Mouse (Mus musculus) CH12.LX (cell line): ENCODE data around the gene Mfap2. TPM values are rescaled to one million over a fixed set of nuclear protein-coding genes. Genes with fewer than 3 reads are reported as not detected.

Experiments used
- DNase-seq: peaks from one replicate; pipeline ENCODE4 v3.0.0-alpha.2; 2013; ENCODE audit errors: extremely low read depth
- H3K27ac ChIP-seq: 2 replicates; pipeline ENCODE4 v1.5.1; 2012; ENCODE audit warnings: low read depth, mild to moderate bottlenecking, control low read depth, moderate library complexity; ENCODE audit not compliant: insufficient read depth
- H3K27me3 ChIP-seq: replicated peaks from 2 replicates; pipeline ENCODE3; 2012; ENCODE audit warnings: inconsistent platforms
- H3K36me3 ChIP-seq, 2 experiments: replicated peaks in 1 of 2; 2 replicates each; pipeline versions ENCODE3 to v1.6.1; 2012; ENCODE audit warnings: inconsistent platforms in 1 of 2, low read length in 1 of 2, mild to moderate bottlenecking in 1 of 2, mixed read lengths in 1 of 2, moderate library complexity in 1 of 2; ENCODE audit not compliant: control insufficient read depth in 1 of 2, insufficient read depth in 1 of 2
- H3K4me1 ChIP-seq, 2 experiments: 2 replicates each; pipeline ENCODE4 v1.6.1; 2012; ENCODE audit warnings: inconsistent platforms in 1 of 2, moderate library complexity in 1 of 2; ENCODE audit not compliant: insufficient read depth in 2 of 2, control insufficient read depth in 1 of 2
- H3K4me2 ChIP-seq: 2 replicates; pipeline ENCODE4 v1.6.1; 2012; ENCODE audit warnings: low read depth, mild to moderate bottlenecking, control low read depth; ENCODE audit not compliant: poor library complexity, insufficient read depth, severe bottlenecking
- H3K4me3 ChIP-seq, 3 experiments: fragments of 150-350 bp in 1 of 3; sonication (generic) in 1 of 3; replicated peaks in 1 of 3; 2 replicates each; pipeline versions ENCODE3 to v1.5.1; 2011 to 2012; ENCODE audit warnings: low read depth in 2 of 3, low read length in 2 of 3, mild to moderate bottlenecking in 2 of 3, moderate library complexity in 2 of 3, control low read depth in 1 of 3, improper control_type of control experiment in 1 of 3, inconsistent platforms in 1 of 3, mixed read lengths in 1 of 3; ENCODE audit not compliant: poor library complexity in 1 of 3
- H3K79me2 ChIP-seq: replicated peaks from 2 replicates; pipeline ENCODE4 v1.6.1; 2012; ENCODE audit warnings: mild to moderate bottlenecking, moderate library complexity; ENCODE audit not compliant: control insufficient read depth, poor library complexity, insufficient read depth, severe bottlenecking; ENCODE audit errors: extremely low read depth
- H3K9ac ChIP-seq: 2 replicates; pipeline ENCODE4 v1.6.1; 2012; ENCODE audit warnings: low read depth, mild to moderate bottlenecking, control low read depth, moderate library complexity; ENCODE audit not compliant: insufficient read depth
- H3K9me3 ChIP-seq: replicated peaks from 2 replicates; pipeline ENCODE3; 2012; ENCODE audit warnings: low read length, inconsistent platforms, mixed read lengths
- CHD1 ChIP-seq: IDR thresholded peaks from 2 replicates; pipeline ENCODE4 v1.6.1; 2012; ENCODE audit warnings: low read depth, low read length, improper control_type of control experiment, inconsistent platforms
- CTCF ChIP-seq, 2 experiments: IDR thresholded peaks in 1 of 2; conservative IDR thresholded peaks in 1 of 2; 2 replicates each; pipeline ENCODE4 v1.5.1; 2011 to 2012; ENCODE audit warnings: low read depth in 2 of 2, low read length in 2 of 2, improper control_type of control experiment in 1 of 2, inconsistent platforms in 1 of 2, mild to moderate bottlenecking in 1 of 2, moderate library complexity in 1 of 2
- EP300 ChIP-seq: IDR thresholded peaks from 2 replicates; pipeline ENCODE4 v1.6.1; 2011; ENCODE audit warnings: low read length, improper control_type of control experiment
- HCFC1 ChIP-seq: IDR thresholded peaks from 2 replicates; pipeline ENCODE4 v1.6.1; 2012; ENCODE audit warnings: low read depth, mild to moderate bottlenecking, inconsistent platforms, low read length, improper control_type of control experiment
- IRF4 ChIP-seq: IDR thresholded peaks from 2 replicates; pipeline ENCODE4 v1.6.1; 2014; ENCODE audit warnings: low read depth, mild to moderate bottlenecking, inconsistent platforms, low read length, improper control_type of control experiment
- JUND ChIP-seq: conservative IDR thresholded peaks from 2 replicates; pipeline ENCODE4 v1.6.1; 2011; ENCODE audit warnings: low read depth, low read length, improper control_type of control experiment
- KAT2A ChIP-seq: IDR thresholded peaks from 2 replicates; pipeline ENCODE4 v1.6.1; 2012; ENCODE audit warnings: low read length, improper control_type of control experiment, inconsistent platforms; ENCODE audit not compliant: insufficient replicate concordance
- MXI1 ChIP-seq: IDR thresholded peaks from 2 replicates; pipeline ENCODE4 v1.6.1; 2011; ENCODE audit warnings: mild to moderate bottlenecking, low read depth, low read length, improper control_type of control experiment
- NELFE ChIP-seq: IDR thresholded peaks from 2 replicates; pipeline ENCODE4 v1.6.1; 2011; ENCODE audit warnings: low read depth, low read length, improper control_type of control experiment
- PAX5 ChIP-seq: IDR thresholded peaks from 2 replicates; pipeline ENCODE4 v1.6.1; 2012; ENCODE audit warnings: low read length, inconsistent platforms, mixed read lengths
- POLR2A ChIP-seq: IDR thresholded peaks from 2 replicates; pipeline ENCODE4 v1.6.1; 2011; ENCODE audit warnings: low read depth, mild to moderate bottlenecking, improper control_type of control experiment, low read length
- POLR2AphosphoS2 ChIP-seq: IDR thresholded peaks from 2 replicates; pipeline ENCODE4 v1.6.1; 2011; ENCODE audit warnings: low read depth, low read length, improper control_type of control experiment
- SMC3 ChIP-seq: IDR thresholded peaks from 2 replicates; pipeline ENCODE4 v1.6.1; 2011; ENCODE audit warnings: low read depth, low read length, improper control_type of control experiment
- TBP ChIP-seq: conservative IDR thresholded peaks from 2 replicates; pipeline ENCODE4 v1.6.1; 2011; ENCODE audit warnings: low read depth, low read length, improper control_type of control experiment
- TCF12 ChIP-seq: IDR thresholded peaks from 2 replicates; pipeline ENCODE4 v1.6.1; 2014; ENCODE audit warnings: low read depth, mild to moderate bottlenecking, inconsistent platforms, low read length, improper control_type of control experiment
- USF1 ChIP-seq: IDR thresholded peaks from 2 replicates; pipeline ENCODE4 v1.6.1; 2014; ENCODE audit warnings: low read depth, mild to moderate bottlenecking, inconsistent platforms, low read length, improper control_type of control experiment
- USF2 ChIP-seq: conservative IDR thresholded peaks from 2 replicates; pipeline ENCODE4 v1.6.1; 2011; ENCODE audit warnings: low read depth, low read length, improper control_type of control experiment
- ZMIZ1 ChIP-seq: IDR thresholded peaks from 2 replicates; pipeline ENCODE4 v1.6.1; 2012; ENCODE audit warnings: low read depth, mild to moderate bottlenecking, inconsistent platforms, low read length, improper control_type of control experiment
- dilution Hi-C: fragments of 300-500 bp; cut with MboI; formaldehyde crosslinking; loops from 2 replicates; pipeline ENCODE4 v1.14.3; 2020; ENCODE audit warnings: low sequenced_read_pairs; ENCODE audit not compliant: extremely low pct_unique_long_range_greater_than_20kb, extremely low pct_ligation_motif_present
- in situ Hi-C: fragments of 300-500 bp; cut with MboI; formaldehyde crosslinking; loops from 3 replicates; pipeline ENCODE4 v1.14.3; 2019; ENCODE audit warnings: low sequenced_read_pairs, low pct_ligation_motif_present, low pct_unique_long_range_greater_than_20kb, mixed read lengths
- polyA plus RNA-seq: library from polyadenylated mRNA; unstranded; fragments of >175 nt; gene quantifications from 2 replicates; pipeline ENCODE4 v1.2.1, GENCODE M21; 2012; ENCODE audit warnings: low read depth; ENCODE audit not compliant: insufficient read length
- total RNA-seq, 2 experiments: library from RNA; depleted of rRNA; stranded (reverse); fragments of 300-350 nt in 1 of 2; fragments of >200 nt in 1 of 2; gene quantifications; 2 replicates each; pipeline ENCODE4 v1.2.3; 2012 to 2014

Gene Mfap2
- total and polyA plus RNA-seq, 3 experiments, result not detected

DNA sequence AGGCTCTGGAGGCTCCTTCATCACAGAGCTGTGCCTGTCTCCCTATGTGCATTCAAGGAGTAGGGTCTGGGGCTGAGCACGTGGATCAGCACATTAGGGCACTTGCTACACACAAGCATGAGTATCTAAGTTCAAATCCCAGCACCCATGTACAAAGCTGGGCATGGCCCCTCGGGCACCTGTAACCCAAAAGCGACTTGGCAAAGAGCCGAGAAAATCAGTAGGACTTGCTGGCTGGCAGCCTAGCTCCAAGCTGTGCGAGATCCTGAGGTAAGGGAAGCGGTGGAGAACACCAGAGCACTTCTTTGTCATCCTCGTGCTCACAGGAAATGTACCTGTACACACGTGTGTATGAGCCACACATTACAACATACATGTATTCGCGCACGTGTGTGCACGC, 42.2 kb downstream of the Mfap2 start:
- Histone ChIP-seq H3K9ac (no peak overlapping the region), H3K4me1 (peaks cover 4 to 21% of the 10 kb centered on the region in 2 experiments), H3K36me3 (peaks cover 0 to 45% of the 10 kb centered on the region in 2 experiments), H3K4me2 (no peak overlapping the region), H3K9me3 (no peaks in the 10 kb centered on the region), H3K79me2 (no peaks in the 10 kb centered on the region), H3K4me3 (no peak overlapping the region), H3K27me3 (no peaks in the 10 kb centered on the region), H3K27ac (no peak overlapping the region)
- DNase-seq, result no peak
- TF ChIP-seq MXI1 (no peak), SMC3 (no peak), NELFE (no peak), USF2 (no peak), CHD1 (no peak), TCF12 (no peak), KAT2A (no peak), POLR2A (no peak), PAX5 (no peak), JUND (no peak)
- dilution Hi-C loops, result no loop called here
- in situ Hi-C loops, result no loop called here

GRCm38 (mm10) chr4:141053138-141053537, 42.9 kb downstream of the Mfap2 start:
- dilution Hi-C loops (no loop called here), in situ Hi-C loops (no loop called here)
- TF ChIP-seq USF1 (no peak), CTCF (conservative IDR thresholded peaks at IDR 0.05 in 1 of 2, IDR thresholded peaks at IDR 0.05 in 1 of 2; ENCODE audit: low read depth in 2 of 2, low read length in 2 of 2) (no peak), TBP (no peak), IRF4 (no peak), EP300 (no peak), POLR2AphosphoS2 (no peak), HCFC1 (no peak), ZMIZ1 (no peak)
- H3K79me2 ChIP-seq, result no peaks in the 10 kb centered on the region
- H3K9me3 ChIP-seq, result no peaks in the 10 kb centered on the region
- H3K27ac ChIP-seq, result no peak overlapping the region
- DNase-seq, result no peak
- peaks cover 0 to 49% of the 10 kb centered on the region in 2 experiments for H3K36me3 ChIP-seq
- H3K4me1 ChIP-seq, result peaks cover 4 to 21% of the 10 kb centered on the region in 2 experiments
- no peak overlapping the region for H3K9ac ChIP-seq
- H3K4me2 ChIP-seq, result no peak overlapping the region
- no peaks in the 10 kb centered on the region for H3K27me3 ChIP-seq
- no peak overlapping the region for H3K4me3 ChIP-seq
